Mouse (Mus musculus) liver, embryonic 14.5 days (tissue): ENCODE measurements at regions not wholly inside any gene's neighbourhood (a gene's known extent, or its start where the extent isn't known, plus 50 kb on each side); places are given as distances from the start of the nearest gene placed in this dataset.
A peak's percentile ranks its signal among the peaks of the same experiment; 100 is the strongest.
"Not testable (repeated sequence)": the region's sequence is repeated elsewhere in the genome, so short reads cannot be mapped to it uniquely, and the experiment has no call there.

ENCODE experiments used
- ATAC-seq: fragments of 200-750 bp; cut with Nextera tagmentation; 2 replicates; pipeline ENCODE4 v1.8.0; 2017; ENCODE audit warnings: moderate number of reproducible peaks, mild to moderate bottlenecking, moderate library complexity; ENCODE audit not compliant: insufficient read depth
- DNase-seq, 3 experiments: peaks; one replicate each; pipeline ENCODE4 v3.0.0-alpha.2; 2012 to 2013; ENCODE audit warnings: low read depth in 3 of 3, low spot score in 3 of 3
- H3K27ac ChIP-seq: fragments of 300-500 bp; sonication (generic); 2 replicates; pipeline ENCODE4 v1.5.1; 2014; ENCODE audit warnings: moderate library complexity, mild to moderate bottlenecking, control low read depth, inconsistent platforms
- H3K27me3 ChIP-seq: fragments of 300-500 bp; sonication (generic); 2 replicates; pipeline ENCODE4 v1.6.1; 2014; ENCODE audit warnings: mild to moderate bottlenecking, low read length, moderate library complexity; ENCODE audit not compliant: control insufficient read depth, insufficient read depth
- H3K36me3 ChIP-seq: fragments of 300-500 bp; sonication (generic); replicated peaks from 2 replicates; pipeline ENCODE4 v1.6.1; 2014; ENCODE audit warnings: low read depth; ENCODE audit not compliant: control insufficient read depth, insufficient read depth
- H3K4me1 ChIP-seq, 2 experiments: fragments of 200-500 bp in 1 of 2; fragments of 300-500 bp in 1 of 2; sonication (generic) in 1 of 2; replicated peaks; 2 replicates each; pipeline ENCODE4 v1.6.1; 2012 to 2014; ENCODE audit warnings: antibody characterized with exemption in 1 of 2, inconsistent platforms in 1 of 2, low read length in 1 of 2; ENCODE audit not compliant: control insufficient read depth in 2 of 2, insufficient read depth in 2 of 2
- H3K4me2 ChIP-seq: fragments of 300-500 bp; sonication (generic); 2 replicates; pipeline ENCODE4 v1.6.1; 2014; ENCODE audit warnings: low read depth, mild to moderate bottlenecking, control low read depth, moderate library complexity
- H3K4me3 ChIP-seq, 2 experiments: fragments of 200-500 bp in 1 of 2; fragments of 300-500 bp in 1 of 2; sonication (generic) in 1 of 2; 2 replicates each; pipeline ENCODE4 v1.5.1; 2012 to 2014; ENCODE audit warnings: low read depth in 2 of 2, low read length in 2 of 2, mild to moderate bottlenecking in 2 of 2, control low read depth in 1 of 2, inconsistent platforms in 1 of 2, moderate library complexity in 1 of 2; ENCODE audit not compliant: insufficient read depth in 1 of 2
- H3K9ac ChIP-seq: fragments of 300-500 bp; sonication (generic); replicated peaks from 2 replicates; pipeline ENCODE4 v1.6.1; 2014; ENCODE audit warnings: mild to moderate bottlenecking, control low read depth, moderate library complexity
- H3K9me3 ChIP-seq: fragments of 300-500 bp; sonication (generic); 2 replicates; pipeline ENCODE4 v1.6.1; 2016; ENCODE audit warnings: low read length, mixed read lengths; ENCODE audit not compliant: control insufficient read depth
- WGBS: fragments of 180-500 bp; shearing (Covaris S2); extraction: QIAGEN DNeasy Blood & Tissue Kit; methylation state at CpG from one replicate; pipeline ENCODE4 v1.1.7; 2014; ENCODE audit not compliant: insufficient replicate concordance; 5-methylcytosine and 5-hydroxymethylcytosine counted together

- H3K27ac ChIP-seq, H3K36me3 ChIP-seq, DNase-seq, ATAC-seq, H3K4me2 ChIP-seq, H3K4me3 ChIP-seq, H3K9ac ChIP-seq, H3K27me3 ChIP-seq, H3K9me3 ChIP-seq, H3K4me1 ChIP-seq: not testable (repeated sequence)
- 46% methylated on average over 2 of the region's 2 CpGs for WGBS
Observed at GRCm38 (mm10) chr14:53075937-53076336, 580.4 kb upstream of the Olfr1507 start.

GRCm38 (mm10) chr14:53073126-53073525 is 577.6 kb upstream of the Olfr1507 start:
- not testable (repeated sequence) for H3K9ac ChIP-seq, H3K27ac ChIP-seq, H3K4me2 ChIP-seq, H3K9me3 ChIP-seq, H3K4me1 ChIP-seq, H3K36me3 ChIP-seq, DNase-seq, H3K4me3 ChIP-seq, H3K27me3 ChIP-seq
- WGBS, result 14% methylated on average over 6 of the region's 6 CpGs
- peak; percentile 53; the same call in 1 of the 2 replicates for ATAC-seq

- H3K27ac ChIP-seq, H3K4me3 ChIP-seq, H3K27me3 ChIP-seq, H3K4me1 ChIP-seq, H3K9ac ChIP-seq, H3K36me3 ChIP-seq, H3K9me3 ChIP-seq: not testable (repeated sequence)
- DNase-seq, result peak in 1 of 3 experiments; percentile 1
- ATAC-seq, result peak; percentile 45; the same call in 1 of the 2 replicates
- no CpG with 5 or more reads among the region's 1 CpGs for WGBS
- H3K4me2 ChIP-seq, result peak overlapping the region; percentile 41
Observed at GRCm38 (mm10) chr14:53072502-53072901, 577.0 kb upstream of the Olfr1507 start.

- not testable (repeated sequence) for H3K9ac ChIP-seq
- 45% methylated on average over 2 of the region's 3 CpGs for WGBS
Observed at GRCm38 (mm10) chr14:53054439-53054838, 558.9 kb upstream of the Olfr1507 start.

GRCm38 (mm10) chr14:53053465-53054123 is 558.0 kb upstream of the Olfr1507 start:
- H3K9me3 ChIP-seq, ATAC-seq, H3K9ac ChIP-seq, H3K27ac ChIP-seq, DNase-seq, H3K4me3 ChIP-seq, H3K27me3 ChIP-seq, H3K4me1 ChIP-seq, H3K36me3 ChIP-seq, H3K4me2 ChIP-seq: not testable (repeated sequence)
- 10% methylated on average over 2 of the region's 3 CpGs for WGBS

More at GRCm38 (mm10) chr14:53054439-53054838, 558.9 kb upstream of the Olfr1507 start:
- H3K36me3 ChIP-seq, H3K4me1 ChIP-seq, ATAC-seq, H3K4me2 ChIP-seq, H3K9me3 ChIP-seq, H3K27ac ChIP-seq, DNase-seq, H3K27me3 ChIP-seq, H3K4me3 ChIP-seq: not testable (repeated sequence)

GRCm38 (mm10) chr14:53047683-53048082 is 552.1 kb upstream of the Olfr1507 start:
- not testable (repeated sequence) for H3K9me3 ChIP-seq, H3K9ac ChIP-seq, ATAC-seq, DNase-seq, H3K27ac ChIP-seq, H3K4me3 ChIP-seq, H3K4me2 ChIP-seq, H3K27me3 ChIP-seq, H3K36me3 ChIP-seq, H3K4me1 ChIP-seq
- 18% methylated on average over 3 of the region's 3 CpGs for WGBS

GRCm38 (mm10) chr14:53046975-53047374 is 551.4 kb upstream of the Olfr1507 start:
- ATAC-seq, result not testable (repeated sequence)
- 18% methylated on average over 1 of the region's 1 CpGs for WGBS

More at GRCm38 (mm10) chr14:53046975-53047374, 551.4 kb upstream of the Olfr1507 start:
- H3K4me2 ChIP-seq, DNase-seq, H3K9me3 ChIP-seq, H3K36me3 ChIP-seq, H3K27ac ChIP-seq, H3K4me3 ChIP-seq, H3K4me1 ChIP-seq, H3K9ac ChIP-seq, H3K27me3 ChIP-seq: not testable (repeated sequence)
